Mouse (Mus musculus): Measurements from ENCODE around the gene 2310011J03Rik. TPM values are rescaled to one million over a fixed set of nuclear protein-coding genes. Genes with fewer than 3 reads are reported as not detected.
A peak's percentile ranks its signal among the peaks of the same experiment; 100 is the strongest.

The 2310011J03Rik gene
- polyA plus RNA-seq, 1 experiment, result 93.8 TPM

GRCm38 (mm10) chr10:80325045-80325444 lies 4.7 kb upstream of the 2310011J03Rik start:
- Histone ChIP-seq H3K4me3 (ENCODE audit: control insufficient read depth, insufficient read depth, low read length) (no peak overlapping the region), H3K27ac (ENCODE audit: control insufficient read depth, insufficient read depth, low read length) (no peak overlapping the region), H3K4me1 (replicated peaks; ENCODE audit: control insufficient read depth, insufficient read depth, low read length) (peaks cover 36% of the 10 kb centered on the region), H3K36me3 (ENCODE audit: control insufficient read depth, insufficient read depth, low read length) (no peaks in the 10 kb centered on the region), H3K27me3 (ENCODE audit: control insufficient read depth, insufficient read depth, low read length) (peaks cover under 1% of the 10 kb centered on the region; the same call in 1 of the 2 replicates)
- no peak for DNase-seq
- 95% methylated on average over 21 of the region's 21 CpGs for WGBS
- TF ChIP-seq CTCF (IDR thresholded peaks at IDR 0.05; ENCODE audit: borderline replicate concordance, control insufficient read depth, extremely low read depth, insufficient read depth, low read length, poor library complexity) (no peak), POLR2A (IDR thresholded peaks at IDR 0.05; ENCODE audit: control insufficient read depth, extremely low read depth, insufficient read depth, low read length, poor library complexity) (no peak)

- DNase-seq, result no peak
- H3K4me3 ChIP-seq (ENCODE audit: control insufficient read depth, insufficient read depth, low read length), result no peak overlapping the region
- H3K36me3 ChIP-seq (ENCODE audit: control insufficient read depth, insufficient read depth, low read length), result no peaks in the 10 kb centered on the region
- no peak overlapping the region for H3K27ac ChIP-seq (ENCODE audit: control insufficient read depth, insufficient read depth, low read length)
- TF ChIP-seq CTCF (IDR thresholded peaks at IDR 0.05; ENCODE audit: borderline replicate concordance, control insufficient read depth, extremely low read depth, insufficient read depth, low read length, poor library complexity) (no peak), POLR2A (IDR thresholded peaks at IDR 0.05; ENCODE audit: control insufficient read depth, extremely low read depth, insufficient read depth, low read length, poor library complexity) (no peak)
- H3K27me3 ChIP-seq (ENCODE audit: control insufficient read depth, insufficient read depth, low read length), result no peaks in the 10 kb centered on the region
- H3K4me1 ChIP-seq (replicated peaks; ENCODE audit: control insufficient read depth, insufficient read depth, low read length), result peaks cover 34% of the 10 kb centered on the region
- WGBS, result 87% methylated on average over 17 of the region's 17 CpGs
Measured at GRCm38 (mm10) chr10:80324120-80325037, 4.0 kb upstream of the 2310011J03Rik start.

DNA sequence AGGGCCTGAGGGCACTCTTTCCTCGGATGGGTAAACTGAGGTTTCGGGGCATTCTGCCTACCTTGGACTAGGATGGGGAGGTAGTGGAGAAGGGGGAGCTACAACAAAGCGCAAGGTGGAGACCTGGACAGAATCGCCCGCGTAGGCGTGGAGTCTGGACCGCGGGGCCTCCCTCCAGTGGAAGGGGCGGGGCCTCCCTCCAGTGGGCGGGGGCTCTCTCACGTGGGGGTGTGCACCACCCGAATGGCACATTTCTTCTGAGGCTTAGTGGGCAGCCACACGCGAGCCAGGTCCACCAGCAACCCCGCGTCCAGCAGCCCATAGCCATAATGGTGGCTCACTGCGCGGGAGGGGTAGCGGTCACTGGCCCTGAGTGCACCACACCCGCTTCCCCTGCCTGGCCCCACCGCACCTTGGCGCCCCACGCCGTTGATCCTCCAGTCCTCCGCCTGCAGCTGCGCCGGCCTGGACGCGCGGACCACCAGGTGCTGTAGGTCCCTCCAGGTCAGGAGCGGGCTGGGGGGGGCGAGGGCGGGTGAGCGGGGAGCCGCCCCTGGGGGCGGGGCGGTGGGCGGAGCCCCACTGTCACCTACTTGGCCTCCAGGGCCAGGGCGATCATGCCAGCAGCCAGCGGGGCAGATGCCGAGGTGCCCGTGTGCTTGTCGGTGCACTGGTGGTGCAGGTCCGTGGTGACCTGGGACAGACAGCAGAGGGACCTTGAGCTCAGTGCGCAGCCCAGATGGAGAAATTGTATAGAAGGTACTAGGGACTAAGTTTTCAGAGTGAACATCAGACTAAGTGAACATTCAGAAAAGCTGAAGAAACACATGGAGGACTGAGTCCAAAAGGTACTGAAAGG lies 3.2 kb upstream of the 2310011J03Rik start:
- Histone ChIP-seq H3K27me3 (ENCODE audit: control insufficient read depth, insufficient read depth, low read length) (no peaks in the 10 kb centered on the region), H3K27ac (ENCODE audit: control insufficient read depth, insufficient read depth, low read length) (no peak overlapping the region), H3K36me3 (ENCODE audit: control insufficient read depth, insufficient read depth, low read length) (no peaks in the 10 kb centered on the region), H3K4me1 (replicated peaks; ENCODE audit: control insufficient read depth, insufficient read depth, low read length) (peaks cover 40% of the 10 kb centered on the region), H3K4me3 (ENCODE audit: control insufficient read depth, insufficient read depth, low read length) (peak overlapping the region; percentile 91)
- no peak for TF ChIP-seq POLR2A (IDR thresholded peaks at IDR 0.05; ENCODE audit: control insufficient read depth, extremely low read depth, insufficient read depth, low read length, poor library complexity)
- TF ChIP-seq CTCF (IDR thresholded peaks at IDR 0.05; ENCODE audit: borderline replicate concordance, control insufficient read depth, extremely low read depth, insufficient read depth, low read length, poor library complexity), result peak; percentile 16; the same call in 1 of the 2 replicates
- under 1% methylated on average over 46 of the region's 46 CpGs for WGBS
- peak; percentile 58 for DNase-seq

DNA sequence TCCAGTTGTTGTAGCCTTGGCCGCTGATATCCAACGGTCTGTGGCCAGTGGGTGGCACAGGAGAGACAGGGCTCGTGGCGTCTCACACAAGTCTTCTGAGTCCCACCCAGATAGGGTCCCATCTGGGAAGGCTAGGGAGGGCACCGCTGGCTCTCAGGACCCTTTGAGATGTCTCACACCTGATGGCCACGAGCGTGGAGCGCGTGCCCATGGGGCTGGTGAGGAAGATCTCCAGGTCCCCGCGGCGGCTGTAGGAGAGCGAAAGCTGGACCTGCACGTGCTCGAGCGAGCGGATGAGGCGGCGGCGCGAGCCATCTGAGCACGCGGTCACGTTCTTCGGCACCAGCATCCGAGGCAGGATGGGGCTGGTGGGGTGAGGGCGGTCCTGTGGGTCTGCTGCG lies 2.5 kb upstream of the 2310011J03Rik start:
- H3K4me1 ChIP-seq (replicated peaks; ENCODE audit: control insufficient read depth, insufficient read depth, low read length), result peaks cover 40% of the 10 kb centered on the region
- TF ChIP-seq CTCF (IDR thresholded peaks at IDR 0.05; ENCODE audit: borderline replicate concordance, control insufficient read depth, extremely low read depth, insufficient read depth, low read length, poor library complexity), result no peak
- TF ChIP-seq POLR2A (IDR thresholded peaks at IDR 0.05; ENCODE audit: control insufficient read depth, extremely low read depth, insufficient read depth, low read length, poor library complexity), result no peak
- H3K27me3 ChIP-seq (ENCODE audit: control insufficient read depth, insufficient read depth, low read length), result no peaks in the 10 kb centered on the region
- WGBS, result 4% methylated on average over 28 of the region's 28 CpGs
- no peak overlapping the region for H3K27ac ChIP-seq (ENCODE audit: control insufficient read depth, insufficient read depth, low read length)
- H3K4me3 ChIP-seq (ENCODE audit: control insufficient read depth, insufficient read depth, low read length), result peak overlapping the region; percentile 91
- H3K36me3 ChIP-seq (ENCODE audit: control insufficient read depth, insufficient read depth, low read length), result no peaks in the 10 kb centered on the region
- DNase-seq, result no peak

- peaks cover 40% of the 10 kb centered on the region for H3K4me1 ChIP-seq (replicated peaks; ENCODE audit: control insufficient read depth, insufficient read depth, low read length)
- TF ChIP-seq POLR2A (IDR thresholded peaks at IDR 0.05; ENCODE audit: control insufficient read depth, extremely low read depth, insufficient read depth, low read length, poor library complexity) (0 out of 2 replicates have a peak, but pooled peaks have one; percentile 7), CTCF (IDR thresholded peaks at IDR 0.05; ENCODE audit: borderline replicate concordance, control insufficient read depth, extremely low read depth, insufficient read depth, low read length, poor library complexity) (no peak)
- no peak overlapping the region for H3K4me3 ChIP-seq (ENCODE audit: control insufficient read depth, insufficient read depth, low read length)
- DNase-seq, result no peak
- WGBS, result 93% methylated on average over 21 of the region's 21 CpGs
- no peaks in the 10 kb centered on the region for H3K27me3 ChIP-seq (ENCODE audit: control insufficient read depth, insufficient read depth, low read length)
- no peak overlapping the region for H3K27ac ChIP-seq (ENCODE audit: control insufficient read depth, insufficient read depth, low read length)
- H3K36me3 ChIP-seq (ENCODE audit: control insufficient read depth, insufficient read depth, low read length), result no peaks in the 10 kb centered on the region
Measured at GRCm38 (mm10) chr10:80321670-80322581, 1.6 kb upstream of the 2310011J03Rik start.

Data from thymus, adult 2 months (tissue).